Mouse (Mus musculus) testis, postnatal 10 days (tissue): ENCODE results near the gene Rps6ka6.

ENCODE experiments used
- DNase-seq: peaks from one replicate; pipeline ENCODE4 v3.0.0; 2021; ENCODE audit warnings: low spot score

Rps6ka6 gene

GRCm38 (mm10) chrX:111537859-111538258 lies at the start of gene Rps6ka6:
Rps6ka6 (minus strand) TSS chrX:111537959.
- DNase-seq = no peak

- DNase-seq = no peak
Measured at GRCm38 (mm10) chrX:111577044-111577443, 39.3 kb upstream of the Rps6ka6 start.

- DNase-seq = no peak
Measured at GRCm38 (mm10) chrX:111518206-111518605, 19.6 kb downstream of the Rps6ka6 start.

- no peak for DNase-seq
Measured at GRCm38 (mm10) chrX:111463565-111464093, 74.1 kb downstream of the Rps6ka6 start.

- DNase-seq = peak; percentile 51
Measured at GRCm38 (mm10) chrX:111462833-111463564, 74.8 kb downstream of the Rps6ka6 start.

- DNase-seq = peak; percentile 38
Measured at GRCm38 (mm10) chrX:111462495-111462832, 75.3 kb downstream of the Rps6ka6 start.

- no peak for DNase-seq
Measured at GRCm38 (mm10) chrX:111462092-111462491, 75.7 kb downstream of the Rps6ka6 start.

- DNase-seq = no peak
Measured at GRCm38 (mm10) chrX:111460166-111460565, 77.6 kb downstream of the Rps6ka6 start.

- DNase-seq = no peak
Measured at GRCm38 (mm10) chrX:111436571-111436970, 101.2 kb downstream of the Rps6ka6 start.

GRCm38 (mm10) chrX:111414775-111415174 lies 123.0 kb downstream of the Rps6ka6 start:
- no peak for DNase-seq

GRCm38 (mm10) chrX:111404816-111405215 lies 132.9 kb downstream of the Rps6ka6 start:
- DNase-seq = no peak

GRCm38 (mm10) chrX:111377020-111377419 lies 160.7 kb downstream of the Rps6ka6 start:
- DNase-seq = no peak

GRCm38 (mm10) chrX:111374177-111374576 lies 163.6 kb downstream of the Rps6ka6 start:
- DNase-seq = no peak
